Mouse (Mus musculus) limb, embryonic 14.5 days (tissue): ENCODE measurements around the gene Amotl1. TPM values are rescaled to one million over a fixed set of nuclear protein-coding genes. Genes with fewer than 3 reads are reported as not detected.
A peak's percentile ranks its signal among the peaks of the same experiment; 100 is the strongest.

ENCODE experiments used
- ATAC-seq: fragments of 200-750 bp; cut with Nextera tagmentation; 2 replicates; pipeline ENCODE4 v1.8.0; 2017; ENCODE audit warnings: low read depth, moderate number of reproducible peaks, moderate TSS enrichment; ENCODE audit not compliant: low FRiP score
- DNase-seq: peaks from one replicate; pipeline ENCODE4 v3.0.0-alpha.2; 2015; ENCODE audit warnings: low spot score
- H3K27ac ChIP-seq: fragments of 300-500 bp; sonication (generic); replicated peaks from 2 replicates; pipeline ENCODE4 v1.5.1; 2014; ENCODE audit warnings: low read depth, mild to moderate bottlenecking, low read length, moderate library complexity, mixed read lengths
- H3K27me3 ChIP-seq: fragments of 300-500 bp; sonication (generic); 2 replicates; pipeline ENCODE4 v1.6.1; 2014; ENCODE audit warnings: low read length, mixed read lengths; ENCODE audit not compliant: control insufficient read depth, insufficient read depth
- H3K36me3 ChIP-seq: fragments of 300-500 bp; sonication (generic); 2 replicates; pipeline ENCODE4 v1.6.1; 2014; ENCODE audit warnings: mild to moderate bottlenecking, low read length, moderate library complexity, mixed read lengths; ENCODE audit not compliant: control insufficient read depth, insufficient read depth
- H3K4me1 ChIP-seq: fragments of 300-500 bp; sonication (generic); 2 replicates; pipeline ENCODE4 v1.6.1; 2014; ENCODE audit warnings: antibody characterized with exemption, low read length, mixed read lengths; ENCODE audit not compliant: control insufficient read depth, insufficient read depth
- H3K4me2 ChIP-seq: fragments of 300-500 bp; sonication (generic); replicated peaks from 2 replicates; pipeline ENCODE4 v1.6.1; 2014; ENCODE audit warnings: low read depth, mild to moderate bottlenecking, low read length, moderate library complexity; ENCODE audit not compliant: severe bottlenecking
- H3K4me3 ChIP-seq: fragments of 300-500 bp; sonication (generic); replicated peaks from 2 replicates; pipeline ENCODE4 v1.5.1; 2014; ENCODE audit warnings: low read length
- H3K9ac ChIP-seq: fragments of 300-500 bp; sonication (generic); 2 replicates; pipeline ENCODE4 v1.6.1; 2014; ENCODE audit warnings: mild to moderate bottlenecking, low read depth, low read length, moderate library complexity; ENCODE audit not compliant: severe bottlenecking
- H3K9me3 ChIP-seq: fragments of 300-500 bp; sonication (generic); 2 replicates; pipeline ENCODE4 v1.6.1; 2016; ENCODE audit warnings: low read length; ENCODE audit not compliant: control insufficient read depth
- POLR2A ChIP-seq: fragments of 200-500 bp; IDR thresholded peaks from 2 replicates; pipeline ENCODE4 v1.8.0; 2012; ENCODE audit warnings: inconsistent platforms, mild to moderate bottlenecking, moderate library complexity, borderline replicate concordance; ENCODE audit not compliant: insufficient read depth, insufficient read length; ENCODE audit errors: extremely low read depth
- WGBS: fragments of 180-500 bp; shearing (Covaris S2); extraction: QIAGEN DNeasy Blood & Tissue Kit; methylation state at CpG from one replicate; pipeline ENCODE4 v1.1.7; 2014; 5-methylcytosine and 5-hydroxymethylcytosine counted together
- polyA plus RNA-seq, 2 experiments: library from polyadenylated mRNA; depleted of rRNA in 1 of 2; stranded (reverse) in 1 of 2; unstranded in 1 of 2; fragments of >200 nt; fragmentation: Nextera tagmentation in 1 of 2; extraction: Ambion mirVana in 1 of 2; gene quantifications; 2 replicates each; pipeline versions ENCODE4 v1.2.1 to v1.2.3; 2012 to 2014

Gene Amotl1
- polyA plus RNA-seq, 2 experiments, result 47.7 to 53.9 TPM

DNA sequence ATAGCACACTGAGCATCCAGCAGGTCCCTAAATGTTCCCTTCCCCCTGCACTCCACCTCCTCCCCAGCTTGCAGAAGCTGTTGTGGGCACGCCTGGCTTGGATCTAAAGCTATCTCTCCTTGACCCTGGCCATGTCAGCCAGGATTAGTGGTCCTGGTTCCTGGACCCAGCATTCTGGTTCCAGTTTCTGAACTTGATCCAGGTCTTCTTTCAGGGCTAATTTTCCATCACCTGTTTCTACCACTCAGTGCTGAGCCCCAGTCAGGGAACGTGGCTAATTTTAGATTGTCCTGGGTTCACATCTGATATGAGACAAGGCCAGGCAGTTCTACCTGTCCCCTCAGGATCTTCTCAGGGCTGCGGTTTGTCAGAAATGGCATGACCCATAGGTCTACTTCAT, 21.2 kb upstream of the Amotl1 start:
- ATAC-seq (no peak), DNase-seq (no peak)
- Histone ChIP-seq H3K9ac (no peak overlapping the region), H3K27ac (no peak overlapping the region), H3K4me1 (0 out of 2 replicates have a peak, but pooled peaks cover under 1% of the 10 kb centered on the region), H3K4me3 (no peak overlapping the region), H3K27me3 (no peaks in the 10 kb centered on the region), H3K36me3 (no peaks in the 10 kb centered on the region), H3K9me3 (no peaks in the 10 kb centered on the region), H3K4me2 (no peak overlapping the region)
- TF ChIP-seq POLR2A, result no peak
- WGBS, result 84% methylated on average over 3 of the region's 3 CpGs

- Histone ChIP-seq H3K4me1 (0 out of 2 replicates have a peak, but pooled peaks cover 5% of the 10 kb centered on the region), H3K27me3 (no peaks in the 10 kb centered on the region), H3K4me2 (no peak overlapping the region), H3K36me3 (no peaks in the 10 kb centered on the region), H3K9me3 (no peaks in the 10 kb centered on the region), H3K9ac (no peak overlapping the region), H3K27ac (no peak overlapping the region), H3K4me3 (no peak overlapping the region)
- ATAC-seq (no peak), DNase-seq (no peak)
- TF ChIP-seq POLR2A, result no peak
- WGBS, result 96% methylated on average over 2 of the region's 2 CpGs
Observed at GRCm38 (mm10) chr9:14663591-14663990, 18.7 kb upstream of the Amotl1 start.

DNA sequence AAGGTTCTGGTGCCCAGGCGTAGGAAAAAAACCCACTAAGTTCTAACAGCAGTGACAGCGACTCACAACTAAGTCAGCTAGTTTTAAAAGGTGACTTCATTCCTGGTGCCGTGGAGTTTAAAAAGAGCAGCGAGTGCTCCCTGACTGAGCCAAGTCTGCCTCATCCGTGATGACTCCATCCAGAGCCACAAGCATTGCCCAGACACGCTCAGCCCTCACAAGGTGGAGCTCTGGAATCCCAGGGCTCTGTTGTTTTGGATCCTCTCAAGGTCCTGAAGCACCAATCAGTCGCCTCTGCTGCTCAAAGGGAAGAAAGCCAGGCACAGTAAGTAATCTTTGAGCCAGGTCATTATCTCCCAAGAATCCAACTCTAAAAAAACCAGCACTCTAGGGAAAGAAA, 18.0 kb upstream of the Amotl1 start:
- Histone ChIP-seq H3K4me1 (0 out of 2 replicates have a peak, but pooled peaks cover 5% of the 10 kb centered on the region), H3K9ac (0 out of 2 replicates have a peak overlapping the region, but pooled peaks have one; percentile 34), H3K36me3 (no peaks in the 10 kb centered on the region), H3K27ac (peak overlapping the region; percentile 61), H3K27me3 (no peaks in the 10 kb centered on the region), H3K4me3 (no peak overlapping the region), H3K9me3 (no peaks in the 10 kb centered on the region), H3K4me2 (0 out of 2 replicates have a peak overlapping the region, but pooled peaks have one; percentile 17)
- ATAC-seq (no peak), DNase-seq (no peak)
- 55% methylated on average over 7 of the region's 7 CpGs for WGBS
- TF ChIP-seq POLR2A, result no peak

GRCm38 (mm10) chr9:14662138-14662537, 17.3 kb upstream of the Amotl1 start:
- no peak overlapping the region for H3K4me3 ChIP-seq
- H3K4me2 ChIP-seq, result 0 out of 2 replicates have a peak overlapping the region, but pooled peaks have one; percentile 17
- H3K9me3 ChIP-seq, result no peaks in the 10 kb centered on the region
- peak overlapping the region; percentile 61 for H3K27ac ChIP-seq
- H3K9ac ChIP-seq, result 0 out of 2 replicates have a peak overlapping the region, but pooled peaks have one; percentile 34
- H3K4me1 ChIP-seq, result 0 out of 2 replicates have a peak, but pooled peaks cover 5% of the 10 kb centered on the region
- H3K36me3 ChIP-seq, result no peaks in the 10 kb centered on the region
- ATAC-seq (no peak), DNase-seq (peak; percentile 40)
- WGBS, result 77% methylated on average over 9 of the region's 9 CpGs
- no peaks in the 10 kb centered on the region for H3K27me3 ChIP-seq
- no peak for TF ChIP-seq POLR2A

GRCm38 (mm10) chr9:14657926-14658325, 13.1 kb upstream of the Amotl1 start:
- no peak overlapping the region for H3K4me3 ChIP-seq
- WGBS, result 31% methylated on average over 2 of the region's 2 CpGs
- H3K9me3 ChIP-seq, result no peaks in the 10 kb centered on the region
- no peak overlapping the region for H3K4me2 ChIP-seq
- ATAC-seq, result no peak
- no peak for DNase-seq
- H3K36me3 ChIP-seq, result no peaks in the 10 kb centered on the region
- H3K4me1 ChIP-seq, result 0 out of 2 replicates have a peak, but pooled peaks cover 5% of the 10 kb centered on the region
- no peak overlapping the region for H3K27ac ChIP-seq
- no peaks in the 10 kb centered on the region for H3K27me3 ChIP-seq
- TF ChIP-seq POLR2A, result no peak
- H3K9ac ChIP-seq, result no peak overlapping the region
